Mouse (Mus musculus) stomach, postnatal 0 days (tissue): Measurements from ENCODE around the gene Magi2.
"Not testable (repeated sequence)": the region's sequence is repeated elsewhere in the genome, so short reads cannot be mapped to it uniquely, and the experiment has no call there.

Experiments used
- CTCF ChIP-seq: IDR thresholded peaks from 2 replicates; pipeline ENCODE4 v1.5.1; 2016; ENCODE audit warnings: antibody characterized with exemption, low read depth, mild to moderate bottlenecking, moderate library complexity
- EP300 ChIP-seq: optimal IDR thresholded peaks from 2 replicates; pipeline ENCODE3; 2016; ENCODE audit warnings: antibody characterized with exemption

DNA sequence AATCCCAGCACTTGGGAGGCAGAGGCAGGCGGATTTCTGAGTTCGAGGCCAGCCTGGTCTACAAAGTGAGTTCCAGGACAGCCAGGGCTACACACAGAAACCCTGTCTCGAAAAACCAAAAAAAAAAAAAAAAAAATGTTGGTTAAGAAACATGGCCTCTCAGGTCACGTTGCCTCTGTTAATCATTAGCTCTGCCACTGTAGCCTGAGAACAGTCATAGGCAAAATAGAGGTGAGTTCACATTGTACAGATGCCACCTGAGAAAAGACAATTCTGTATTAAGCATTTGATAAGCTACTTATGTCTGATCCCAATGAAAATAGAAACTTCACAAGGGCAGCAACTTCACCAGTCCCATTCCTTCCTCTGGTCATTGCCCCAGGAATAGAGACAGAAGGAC lies 1496.4 kb downstream of the Magi2 start:
- TF ChIP-seq CTCF, EP300: not testable (repeated sequence)
